Mouse (Mus musculus) stomach, embryonic 15.5 days (tissue): ENCODE data around the gene Lyz2. TPM values are rescaled to one million over a fixed set of nuclear protein-coding genes. Genes with fewer than 3 reads are reported as not detected.
"Not testable (repeated sequence)": the region's sequence is repeated elsewhere in the genome, so short reads cannot be mapped to it uniquely, and the experiment has no call there.

ENCODE experiments used
- ATAC-seq: fragments of 200-750 bp; cut with Nextera tagmentation; 2 replicates; pipeline ENCODE4 v1.8.0; 2017; ENCODE audit warnings: low read depth, moderate number of reproducible peaks, moderate TSS enrichment; ENCODE audit not compliant: insufficient read depth, low FRiP score
- H3K27ac ChIP-seq: fragments of 300-500 bp; sonication (generic); 2 replicates; pipeline ENCODE4 v1.5.1; 2015; ENCODE audit warnings: mild to moderate bottlenecking, inconsistent platforms
- H3K27me3 ChIP-seq: fragments of 300-500 bp; sonication (generic); replicated peaks from 2 replicates; pipeline ENCODE4 v1.6.1; 2015; ENCODE audit warnings: inconsistent platforms
- H3K36me3 ChIP-seq: fragments of 300-500 bp; sonication (generic); 2 replicates; pipeline ENCODE4 v1.6.1; 2015; ENCODE audit warnings: inconsistent platforms
- H3K4me1 ChIP-seq: fragments of 300-500 bp; sonication (generic); 2 replicates; pipeline ENCODE4 v1.6.1; 2015; ENCODE audit warnings: inconsistent platforms
- H3K4me2 ChIP-seq: fragments of 300-500 bp; sonication (generic); 2 replicates; pipeline ENCODE4 v1.6.1; 2015; ENCODE audit warnings: mild to moderate bottlenecking, inconsistent platforms
- H3K4me3 ChIP-seq: fragments of 300-500 bp; sonication (generic); replicated peaks from 2 replicates; pipeline ENCODE4 v1.5.1; 2015; ENCODE audit warnings: inconsistent platforms
- H3K9ac ChIP-seq: fragments of 300-500 bp; sonication (generic); 2 replicates; pipeline ENCODE4 v1.6.1; 2015; ENCODE audit warnings: inconsistent platforms
- H3K9me3 ChIP-seq: fragments of 300-500 bp; sonication (generic); 2 replicates; pipeline ENCODE4 v1.6.1; 2016; ENCODE audit warnings: inconsistent platforms
- WGBS: fragments of 180-500 bp; shearing (Covaris S2); methylation state at CpG from one replicate; pipeline ENCODE4 v1.1.7; 2015; 5-methylcytosine and 5-hydroxymethylcytosine counted together
- polyA plus RNA-seq: library from polyadenylated mRNA; unstranded; fragments of >200 nt; fragmentation: Nextera tagmentation; extraction: Ambion mirVana; gene quantifications from 2 replicates; pipeline ENCODE4 v1.2.1, GENCODE M21; 2015

The Lyz2 gene
- polyA plus RNA-seq, 1 experiment from 2014 or later, result 332 TPM

- not testable (repeated sequence) for H3K27me3 ChIP-seq, H3K4me1 ChIP-seq, H3K4me2 ChIP-seq, H3K27ac ChIP-seq, H3K9ac ChIP-seq, H3K4me3 ChIP-seq, ATAC-seq, H3K9me3 ChIP-seq, H3K36me3 ChIP-seq
- WGBS, result 72% methylated on average over 4 of the region's 4 CpGs
Observed at GRCm38 (mm10) chr10:117283196-117283595, 1.1 kb upstream of the Lyz2 start.

GRCm38 (mm10) chr10:117282551-117282950 lies 430 bp upstream of the Lyz2 start:
- Histone ChIP-seq H3K9me3 (no peaks in the 10 kb centered on the region), H3K9ac (no peak overlapping the region), H3K27me3 (no peaks in the 10 kb centered on the region), H3K4me3 (no peak overlapping the region), H3K27ac (peak overlapping the region; percentile 54; the same call in 1 of the 2 replicates), H3K36me3 (no peaks in the 10 kb centered on the region), H3K4me2 (no peak overlapping the region), H3K4me1 (no peaks in the 10 kb centered on the region; the same call in 1 of the 2 replicates)
- no peak for ATAC-seq
- 68% methylated on average over 2 of the region's 2 CpGs for WGBS

DNA sequence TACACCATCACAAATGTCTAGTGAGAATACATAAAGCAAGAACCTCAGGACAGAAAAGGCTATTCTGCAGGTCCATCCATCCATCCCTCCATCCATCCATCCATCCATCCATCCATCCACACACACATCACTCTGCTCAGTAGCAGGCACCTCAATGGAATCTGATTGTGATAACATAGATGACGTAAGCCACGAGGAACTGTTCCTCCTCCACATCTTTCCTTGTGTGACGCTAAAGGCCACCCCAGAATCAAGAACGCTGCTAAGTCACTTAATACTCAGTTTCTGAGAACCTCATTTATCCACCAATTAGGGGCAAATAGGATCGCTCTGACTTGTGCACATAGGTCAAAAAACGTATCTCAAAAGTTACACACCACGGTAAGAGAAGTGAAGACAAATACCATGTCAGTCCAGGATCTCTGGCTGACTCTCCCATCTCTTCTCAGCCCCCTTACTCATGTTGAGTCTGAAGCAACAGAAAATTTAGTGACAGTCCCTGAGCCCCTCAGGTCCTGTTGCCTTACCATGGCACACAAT lies 670 bp downstream of the Lyz2 start:
- Histone ChIP-seq H3K27me3 (no peaks in the 10 kb centered on the region), H3K9me3 (no peaks in the 10 kb centered on the region), H3K4me1 (no peaks in the 10 kb centered on the region; the same call in 1 of the 2 replicates), H3K27ac (peak overlapping the region; percentile 54; the same call in 1 of the 2 replicates), H3K9ac (no peak overlapping the region), H3K4me2 (no peak overlapping the region; the same call in 1 of the 2 replicates), H3K4me3 (no peak overlapping the region), H3K36me3 (no peaks in the 10 kb centered on the region)
- WGBS, result 73% methylated on average over 7 of the region's 7 CpGs
- ATAC-seq, result no peak

DNA sequence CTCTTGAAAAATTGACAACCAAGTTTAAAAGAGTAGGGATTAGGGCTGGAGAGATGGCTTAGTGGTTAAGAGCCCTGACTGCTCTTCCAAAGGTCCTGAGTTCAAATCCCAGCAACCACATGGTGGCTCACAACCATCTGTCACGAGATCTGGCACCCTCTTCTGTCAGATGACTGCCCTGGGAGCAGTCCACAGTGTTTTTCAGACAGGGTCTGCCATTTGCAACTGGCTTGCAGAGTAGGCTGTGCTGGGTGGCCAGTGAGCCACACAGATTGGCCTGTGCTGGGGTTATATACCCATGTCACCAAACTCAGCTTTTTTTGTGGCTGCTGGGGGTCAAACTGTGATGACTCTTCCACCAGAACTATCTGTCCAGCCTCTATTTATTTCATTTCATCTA lies 2.1 kb downstream of the Lyz2 start:
- no peak overlapping the region for H3K4me2 ChIP-seq
- no peaks in the 10 kb centered on the region; the same call in 1 of the 2 replicates for H3K4me1 ChIP-seq
- no peak overlapping the region for H3K27ac ChIP-seq
- H3K9ac ChIP-seq, result no peak overlapping the region
- H3K9me3 ChIP-seq, result no peaks in the 10 kb centered on the region
- 56% methylated on average over 1 of the region's 1 CpGs for WGBS
- no peaks in the 10 kb centered on the region for H3K36me3 ChIP-seq
- H3K27me3 ChIP-seq, result no peaks in the 10 kb centered on the region
- no peak for ATAC-seq
- no peak overlapping the region for H3K4me3 ChIP-seq

- H3K4me3 ChIP-seq, ATAC-seq, H3K27ac ChIP-seq, H3K27me3 ChIP-seq, H3K4me1 ChIP-seq, H3K9me3 ChIP-seq, H3K9ac ChIP-seq, H3K36me3 ChIP-seq, H3K4me2 ChIP-seq: not testable (repeated sequence)
- 56% methylated on average over 2 of the region's 2 CpGs for WGBS
Observed at GRCm38 (mm10) chr10:117278510-117278909, 3.6 kb downstream of the Lyz2 start.

DNA sequence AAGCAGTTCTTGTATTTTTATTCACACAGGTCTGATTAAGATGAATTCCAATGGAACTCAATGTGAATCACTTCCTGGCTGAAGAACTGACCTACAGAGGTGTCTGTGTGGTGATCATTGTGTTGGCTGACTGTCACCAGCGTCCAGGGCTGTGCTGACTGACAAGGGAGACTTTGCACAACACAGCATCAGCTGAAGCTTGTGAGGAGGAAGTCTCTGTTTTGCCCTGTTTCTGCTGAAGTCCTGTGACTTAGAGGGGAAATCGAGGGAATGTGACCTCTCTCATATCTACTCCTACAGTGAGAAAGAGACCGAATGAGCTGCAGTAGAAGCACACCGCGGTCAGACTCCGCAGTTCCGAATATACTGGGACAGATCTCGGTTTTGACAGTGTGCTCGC lies 4.3 kb downstream of the Lyz2 start:
- not testable (repeated sequence) for H3K4me1 ChIP-seq, H3K36me3 ChIP-seq, H3K9me3 ChIP-seq, H3K27ac ChIP-seq, H3K4me3 ChIP-seq, H3K27me3 ChIP-seq, H3K9ac ChIP-seq, H3K4me2 ChIP-seq, ATAC-seq
- 81% methylated on average over 9 of the region's 9 CpGs for WGBS

DNA sequence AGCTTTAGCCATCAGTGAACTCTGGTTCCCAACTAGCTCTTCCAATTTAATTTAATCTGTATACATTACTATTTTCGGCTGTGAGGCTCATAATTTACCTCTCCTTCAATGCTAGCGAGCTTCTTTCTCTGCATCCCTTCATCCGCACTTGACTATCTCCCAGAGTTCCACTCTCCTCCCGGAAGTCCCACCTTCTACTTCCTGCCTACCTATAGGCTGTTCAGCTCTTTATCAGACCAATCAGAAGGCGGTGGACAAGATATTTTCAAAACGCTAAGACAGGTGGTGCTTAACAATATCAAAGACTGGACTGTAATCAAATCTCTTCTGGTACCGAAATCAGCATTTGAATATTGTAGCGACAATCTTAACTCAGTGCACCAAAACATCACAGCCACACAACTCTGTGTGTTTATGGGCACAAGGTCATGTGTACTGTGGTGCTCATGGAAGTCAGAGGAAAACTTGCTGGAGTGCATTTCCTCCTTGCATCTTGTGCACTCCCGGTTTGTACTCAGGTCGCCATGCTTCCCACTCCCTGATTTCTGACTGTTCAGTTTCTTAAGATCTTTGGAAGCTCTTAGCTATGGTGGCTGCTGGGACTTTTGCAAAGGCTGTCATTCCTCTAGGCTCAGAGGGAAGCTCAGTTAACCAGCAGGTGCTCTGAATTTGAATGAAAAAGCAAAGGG lies 6.3 kb downstream of the Lyz2 start:
- Histone ChIP-seq H3K9me3 (no peaks in the 10 kb centered on the region), H3K27ac (no peak overlapping the region), H3K4me1 (no peaks in the 10 kb centered on the region), H3K4me3 (no peak overlapping the region), H3K27me3 (no peaks in the 10 kb centered on the region), H3K9ac (no peak overlapping the region), H3K36me3 (no peaks in the 10 kb centered on the region), H3K4me2 (no peak overlapping the region)
- no peak for ATAC-seq
- WGBS, result 82% methylated on average over 10 of the region's 10 CpGs

- not testable (repeated sequence) for ATAC-seq, H3K4me3 ChIP-seq, H3K27ac ChIP-seq, H3K27me3 ChIP-seq, H3K9ac ChIP-seq, H3K4me1 ChIP-seq, H3K36me3 ChIP-seq, H3K9me3 ChIP-seq, H3K4me2 ChIP-seq
- 75% methylated on average over 4 of the region's 7 CpGs for WGBS
Observed at GRCm38 (mm10) chr10:117274645-117275044, 7.5 kb downstream of the Lyz2 start.

DNA sequence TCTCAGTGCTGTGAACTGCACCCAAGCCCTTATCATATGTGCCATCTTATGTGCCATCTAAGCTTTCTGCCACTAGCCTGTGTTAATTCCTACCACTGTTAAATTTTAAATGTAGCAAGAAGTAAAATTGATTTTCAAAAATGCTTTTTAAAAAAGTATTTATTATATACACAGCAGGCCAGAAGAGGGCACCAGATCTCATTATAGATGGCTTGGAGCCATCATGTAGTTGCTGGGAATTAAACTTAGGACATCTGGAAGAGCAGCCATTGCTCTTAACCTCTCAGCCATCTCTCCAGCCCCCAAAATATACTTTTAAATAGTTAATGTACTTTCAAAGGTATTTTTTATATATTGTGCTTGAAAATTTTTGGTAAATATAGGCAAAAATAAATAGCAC lies 10.1 kb downstream of the Lyz2 start:
- Histone ChIP-seq H3K9me3 (no peaks in the 10 kb centered on the region), H3K36me3 (no peaks in the 10 kb centered on the region), H3K27me3 (no peaks in the 10 kb centered on the region), H3K9ac (no peak overlapping the region), H3K4me1 (no peaks in the 10 kb centered on the region), H3K4me2 (no peak overlapping the region), H3K27ac (no peak overlapping the region), H3K4me3 (no peak overlapping the region)
- no peak for ATAC-seq

DNA sequence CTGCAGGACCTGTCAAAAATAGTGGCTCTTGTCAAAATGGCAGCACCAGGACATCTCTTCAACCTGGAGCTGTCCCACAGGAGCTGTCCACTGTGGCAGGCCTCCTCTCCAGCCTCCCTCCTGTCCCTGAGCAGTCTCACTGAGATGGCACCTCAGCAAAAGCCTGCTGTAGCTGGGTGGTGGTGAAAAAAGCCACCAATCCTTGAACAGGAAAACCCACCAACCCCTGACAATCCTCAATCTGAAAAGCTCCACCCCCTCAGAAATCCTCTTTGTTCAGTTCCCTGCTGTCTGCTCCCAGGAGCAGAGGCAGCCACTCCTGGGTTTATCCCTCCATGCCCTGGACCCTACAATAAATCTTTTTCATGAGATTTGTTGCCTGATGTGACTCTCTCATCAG lies 22.3 kb downstream of the Lyz2 start:
- Histone ChIP-seq H3K4me3 (no peak overlapping the region), H3K4me1 (no peaks in the 10 kb centered on the region), H3K27me3 (no peaks in the 10 kb centered on the region), H3K27ac (no peak overlapping the region), H3K36me3 (no peaks in the 10 kb centered on the region), H3K9me3 (no peaks in the 10 kb centered on the region), H3K4me2 (no peak overlapping the region), H3K9ac (no peak overlapping the region)
- no peak for ATAC-seq

DNA sequence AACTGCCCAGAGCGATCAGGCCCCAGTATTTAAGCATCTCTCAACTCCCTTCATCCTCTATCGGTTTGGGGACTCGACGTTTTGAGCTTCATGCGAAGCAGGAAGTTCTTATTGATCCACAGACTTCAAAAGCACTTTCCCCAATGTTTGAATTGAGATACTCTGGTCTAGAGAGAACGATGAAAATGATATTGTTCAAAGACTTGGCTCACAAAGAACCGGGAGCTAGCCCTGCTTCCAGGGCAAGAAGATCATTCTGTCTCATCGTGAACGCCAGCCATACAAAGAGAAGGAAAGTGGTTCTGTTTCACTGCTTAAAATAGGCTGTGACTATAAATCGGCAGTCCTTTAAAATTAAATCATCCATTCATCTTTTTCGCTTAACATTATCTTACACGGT lies 43.5 kb downstream of the Lyz2 start, which contains the start of gene 9530003J23Rik:
Gene 9530003J23Rik (minus strand): TSS at position 101 of the 400 bp plus-strand sequence.
- H3K27ac ChIP-seq, result no peak within 1 kb of the TSS
- H3K9ac ChIP-seq, result no peak within 1 kb of the TSS
- no peaks in the 10 kb centered on the region for H3K4me1 ChIP-seq
- no peak within 1 kb of the TSS for H3K4me3 ChIP-seq
- ATAC-seq, result no peak
- 78% methylated on average over 12 of the region's 12 CpGs for WGBS
- no peaks in the 10 kb centered on the region for H3K9me3 ChIP-seq
- no peaks in the 10 kb centered on the region for H3K27me3 ChIP-seq
- no peaks in the 10 kb centered on the region for H3K36me3 ChIP-seq
- H3K4me2 ChIP-seq, result no peak within 1 kb of the TSS

- Histone ChIP-seq H3K9me3 (no peaks in the 10 kb centered on the region), H3K27ac (no peak overlapping the region), H3K36me3 (no peaks in the 10 kb centered on the region), H3K27me3 (no peaks in the 10 kb centered on the region), H3K9ac (no peak overlapping the region), H3K4me2 (peak overlapping the region; percentile 38), H3K4me3 (peak overlapping the region; percentile 2; the same call in 1 of the 2 replicates), H3K4me1 (no peaks in the 10 kb centered on the region)
- no peak for ATAC-seq
- 33% methylated on average over 11 of the region's 11 CpGs for WGBS
Observed at GRCm38 (mm10) chr10:117235866-117236265, 46.3 kb downstream of the Lyz2 start.
